Mouse (Mus musculus): ENCODE data around the gene Rpl38. TPM values are rescaled to one million over a fixed set of nuclear protein-coding genes. Genes with fewer than 3 reads are reported as not detected.

Rpl38 gene
- polyA plus RNA-seq, 1 experiment, result 417 TPM

DNA sequence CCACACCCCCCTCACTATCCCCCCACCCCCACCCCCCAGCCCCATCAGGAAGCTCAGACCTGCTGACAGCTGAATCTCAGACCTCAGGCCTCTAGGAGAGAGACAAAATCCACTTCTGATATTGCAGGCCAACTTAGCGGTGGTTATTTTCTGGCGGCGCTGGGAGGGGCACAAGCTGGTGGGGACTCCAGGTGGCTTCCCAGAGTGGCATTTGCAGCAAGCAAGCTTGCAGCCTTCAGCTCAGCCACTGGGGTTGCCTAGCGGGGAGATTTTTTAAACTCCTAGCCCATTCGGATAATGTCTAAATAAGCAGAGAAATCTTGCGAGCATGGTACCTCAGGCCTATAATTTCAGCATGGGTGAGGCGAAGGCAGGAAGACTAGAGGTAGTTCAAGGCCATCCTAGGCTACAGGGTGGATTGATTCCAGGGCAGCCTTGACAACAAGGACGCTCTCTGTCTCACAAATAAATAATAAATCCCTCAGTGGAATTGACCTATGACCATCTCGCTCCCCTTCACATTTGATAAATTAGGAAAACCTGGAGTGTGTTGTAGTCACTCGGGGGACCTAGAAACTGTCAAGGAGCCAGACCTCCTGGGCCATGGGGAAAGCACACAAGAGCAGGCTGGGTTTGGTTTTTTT lies 29.6 kb upstream of the Rpl38 start:
- H3K27me3 ChIP-seq (replicated peaks), result peaks cover 78% of the 10 kb centered on the region
- H3K9me3 ChIP-seq, result peaks cover 3% of the 10 kb centered on the region; the same call in 1 of the 2 replicates
- peaks cover 24% of the 10 kb centered on the region for H3K4me1 ChIP-seq
- H3K4me3 ChIP-seq (replicated peaks), result no peak overlapping the region
- H3K36me3 ChIP-seq (replicated peaks; ENCODE audit: low read length), result no peaks in the 10 kb centered on the region
- TF ChIP-seq GATA1 (IDR thresholded peaks at IDR 0.05; ENCODE audit: borderline replicate concordance, low read length) (no peak), FLI1 (IDR thresholded peaks at IDR 0.05; ENCODE audit: low read length) (no peak)

DNA sequence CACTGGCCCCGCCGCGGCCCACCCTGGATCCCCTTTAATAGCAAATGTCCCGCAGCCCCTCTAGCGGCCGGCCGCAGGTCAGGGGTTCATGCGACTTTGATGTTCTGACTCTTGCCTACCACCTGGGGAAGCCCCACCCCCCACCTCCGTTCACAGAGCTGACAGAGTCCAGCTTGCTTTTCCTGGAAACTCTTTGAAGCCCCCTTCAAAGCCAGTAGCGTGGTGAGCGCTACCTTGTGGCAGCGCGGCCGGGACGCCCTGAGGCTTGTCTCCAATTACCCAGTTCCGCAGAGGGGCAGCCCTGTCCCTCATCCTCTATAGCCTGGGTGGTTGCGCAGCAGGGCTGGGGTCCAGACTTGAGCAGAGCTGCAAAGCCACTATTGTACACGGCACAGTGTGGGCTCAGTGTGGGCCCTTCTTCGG lies 28.6 kb upstream of the Rpl38 start:
- H3K36me3 ChIP-seq (replicated peaks; ENCODE audit: low read length), result no peaks in the 10 kb centered on the region
- peaks cover 24% of the 10 kb centered on the region for H3K4me1 ChIP-seq
- H3K4me3 ChIP-seq (replicated peaks), result no peak overlapping the region
- peaks cover 75% of the 10 kb centered on the region for H3K27me3 ChIP-seq (replicated peaks)
- H3K9me3 ChIP-seq, result peaks cover 3% of the 10 kb centered on the region; the same call in 1 of the 2 replicates
- no peak for TF ChIP-seq FLI1 (IDR thresholded peaks at IDR 0.05; ENCODE audit: low read length)
- no peak for TF ChIP-seq GATA1 (IDR thresholded peaks at IDR 0.05; ENCODE audit: borderline replicate concordance, low read length)

DNA sequence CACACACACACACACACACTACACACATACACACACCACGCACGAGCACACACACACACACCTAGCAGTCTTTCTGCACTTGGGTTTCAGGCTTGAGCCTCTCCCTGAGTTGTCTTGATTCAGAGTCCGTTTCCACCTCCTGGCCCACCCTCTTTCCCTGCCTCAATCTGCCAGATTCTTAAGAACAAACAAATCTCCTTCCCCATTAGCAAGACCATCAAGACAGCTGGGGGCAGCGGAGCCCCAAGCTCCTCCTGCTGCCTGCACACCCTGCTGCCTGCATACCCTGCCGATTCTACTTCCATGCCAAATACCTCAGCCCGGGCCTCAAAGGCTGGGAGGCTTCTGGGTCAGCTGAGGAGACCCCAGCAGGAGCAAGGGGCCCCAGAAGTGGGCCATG lies 27.7 kb upstream of the Rpl38 start:
- Histone ChIP-seq H3K9me3 (peaks cover 5% of the 10 kb centered on the region; the same call in 1 of the 2 replicates), H3K27me3 (replicated peaks) (peaks cover 67% of the 10 kb centered on the region), H3K4me3 (replicated peaks) (no peak overlapping the region), H3K4me1 (peaks cover 22% of the 10 kb centered on the region), H3K36me3 (replicated peaks; ENCODE audit: low read length) (no peaks in the 10 kb centered on the region)
- TF ChIP-seq FLI1 (IDR thresholded peaks at IDR 0.05; ENCODE audit: low read length) (no peak), GATA1 (IDR thresholded peaks at IDR 0.05; ENCODE audit: borderline replicate concordance, low read length) (no peak)

DNA sequence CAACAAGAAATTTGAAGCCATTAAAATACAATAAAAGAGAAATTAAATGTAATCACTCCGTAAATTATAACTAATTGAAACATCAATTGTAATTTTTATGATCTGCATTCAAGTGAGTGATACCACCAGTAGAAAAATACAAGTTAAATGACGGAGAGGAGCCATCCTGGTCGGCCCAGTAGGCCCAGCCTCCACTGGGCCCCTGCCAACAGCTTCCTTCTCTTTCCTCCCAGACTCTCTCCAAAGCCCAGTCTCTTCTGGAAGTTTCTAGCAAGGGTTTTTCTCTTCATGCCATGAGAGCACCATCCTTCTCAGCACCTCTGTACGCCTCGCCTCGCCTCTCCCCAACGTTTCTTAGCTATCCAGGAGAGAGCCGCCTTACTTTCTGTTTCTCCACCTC lies 27.2 kb upstream of the Rpl38 start:
- TF ChIP-seq FLI1 (IDR thresholded peaks at IDR 0.05; ENCODE audit: low read length) (no peak), GATA1 (IDR thresholded peaks at IDR 0.05; ENCODE audit: borderline replicate concordance, low read length) (no peak)
- peaks cover 9% of the 10 kb centered on the region for H3K9me3 ChIP-seq
- no peak overlapping the region for H3K4me3 ChIP-seq (replicated peaks)
- H3K27me3 ChIP-seq (replicated peaks), result peaks cover 64% of the 10 kb centered on the region
- H3K4me1 ChIP-seq, result peaks cover 17% of the 10 kb centered on the region
- no peaks in the 10 kb centered on the region for H3K36me3 ChIP-seq (replicated peaks; ENCODE audit: low read length)

DNA sequence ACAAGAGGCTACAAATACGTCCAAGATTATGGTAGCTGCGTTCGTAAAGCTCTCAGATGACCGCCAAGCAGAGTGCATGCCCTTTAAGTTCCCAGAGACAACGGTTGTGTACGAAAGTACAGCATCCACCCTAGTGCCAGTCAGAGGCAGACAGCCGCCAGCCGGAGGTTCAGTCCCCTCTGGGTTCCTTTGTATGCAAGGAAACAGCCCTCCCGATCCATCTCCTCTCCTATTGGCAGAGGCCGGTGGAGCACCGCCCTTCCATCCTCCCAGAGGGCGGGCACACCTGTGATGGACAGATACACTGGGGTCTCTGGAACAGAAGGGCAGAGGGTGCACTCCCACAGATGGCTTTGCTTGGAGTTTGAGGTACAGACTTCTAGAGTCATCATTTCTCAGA lies 26.1 kb upstream of the Rpl38 start:
- peaks cover 19% of the 10 kb centered on the region for H3K9me3 ChIP-seq
- peaks cover 63% of the 10 kb centered on the region for H3K27me3 ChIP-seq (replicated peaks)
- H3K4me3 ChIP-seq (replicated peaks), result no peak overlapping the region
- no peak for TF ChIP-seq FLI1 (IDR thresholded peaks at IDR 0.05; ENCODE audit: low read length)
- no peak for TF ChIP-seq GATA1 (IDR thresholded peaks at IDR 0.05; ENCODE audit: borderline replicate concordance, low read length)
- H3K36me3 ChIP-seq (replicated peaks; ENCODE audit: low read length), result no peaks in the 10 kb centered on the region
- H3K4me1 ChIP-seq, result peaks cover 7% of the 10 kb centered on the region

DNA sequence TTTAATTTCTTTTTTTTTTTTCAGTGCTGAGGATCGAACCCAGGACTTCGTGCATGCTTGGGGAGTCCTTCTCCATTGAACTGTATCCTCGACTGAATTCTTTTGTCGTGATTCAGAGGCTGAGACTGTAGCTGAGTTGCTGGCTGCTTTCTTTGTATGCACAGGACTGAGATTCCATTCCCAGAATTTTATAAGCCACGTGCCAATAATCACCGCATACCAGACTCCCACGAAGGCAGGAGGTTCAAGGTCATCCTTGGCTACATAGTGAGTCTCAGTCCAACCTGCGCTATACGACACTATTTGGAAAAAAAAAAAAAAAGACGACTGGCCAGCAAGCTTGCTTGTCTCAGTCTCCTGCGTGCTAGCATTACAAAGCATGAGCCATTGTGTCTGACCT lies 25.4 kb upstream of the Rpl38 start:
- peaks cover 56% of the 10 kb centered on the region for H3K27me3 ChIP-seq (replicated peaks)
- H3K36me3 ChIP-seq (replicated peaks; ENCODE audit: low read length), result no peaks in the 10 kb centered on the region
- no peak overlapping the region for H3K4me3 ChIP-seq (replicated peaks)
- H3K4me1 ChIP-seq, result no peaks in the 10 kb centered on the region; the same call in 1 of the 2 replicates
- TF ChIP-seq FLI1 (IDR thresholded peaks at IDR 0.05; ENCODE audit: low read length) (no peak), GATA1 (IDR thresholded peaks at IDR 0.05; ENCODE audit: borderline replicate concordance, low read length) (no peak)
- H3K9me3 ChIP-seq, result peaks cover 20% of the 10 kb centered on the region

DNA sequence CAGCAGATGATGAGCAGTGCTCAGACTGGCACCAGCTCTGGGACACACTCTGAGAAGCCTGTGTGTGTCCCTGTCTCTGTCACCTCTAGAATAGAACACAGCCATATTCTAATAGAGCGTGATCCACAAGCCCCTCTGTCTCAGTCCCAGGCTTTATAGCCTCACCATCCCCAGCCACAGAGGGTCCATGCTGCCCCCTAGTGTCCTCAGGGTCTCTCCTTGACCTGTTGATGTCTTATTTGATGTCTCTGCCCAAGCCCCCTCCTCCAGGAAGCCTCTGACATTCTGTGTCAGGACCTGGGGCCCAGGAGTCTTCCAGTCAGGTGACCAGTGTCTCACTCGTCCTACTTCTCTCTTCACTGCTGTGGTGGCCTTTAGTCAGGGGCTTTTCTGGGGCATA lies 24.2 kb upstream of the Rpl38 start:
- Histone ChIP-seq H3K9me3 (peaks cover 20% of the 10 kb centered on the region), H3K27me3 (replicated peaks) (peaks cover 45% of the 10 kb centered on the region), H3K4me3 (replicated peaks) (no peak overlapping the region), H3K4me1 (no peaks in the 10 kb centered on the region), H3K36me3 (replicated peaks; ENCODE audit: low read length) (no peaks in the 10 kb centered on the region)
- no peak for TF ChIP-seq GATA1 (IDR thresholded peaks at IDR 0.05; ENCODE audit: borderline replicate concordance, low read length)

DNA sequence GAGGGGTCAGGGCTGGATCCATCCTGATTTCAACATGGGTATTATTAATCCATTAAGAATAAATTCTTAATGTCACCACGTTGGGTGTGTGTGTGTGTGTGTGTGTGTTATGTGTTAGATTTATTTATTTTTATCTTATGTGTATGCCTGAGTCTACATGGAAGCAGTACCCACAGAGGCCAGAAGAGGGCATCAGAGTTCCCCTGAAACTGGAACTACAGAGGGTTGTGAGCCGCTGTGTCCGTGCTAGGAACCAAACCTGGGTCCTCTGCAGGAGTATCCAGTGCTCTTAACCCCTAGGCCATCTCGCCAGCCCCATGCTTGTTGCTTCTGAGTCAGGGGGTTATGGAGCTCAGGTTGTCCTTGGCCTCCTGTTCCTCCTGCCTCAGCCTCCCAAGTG lies 18.8 kb upstream of the Rpl38 start:
- Histone ChIP-seq H3K27me3 (replicated peaks) (peaks cover 9% of the 10 kb centered on the region), H3K36me3 (replicated peaks; ENCODE audit: low read length) (no peaks in the 10 kb centered on the region), H3K9me3 (peaks cover 23% of the 10 kb centered on the region), H3K4me3 (replicated peaks) (no peak overlapping the region), H3K4me1 (peaks cover 31% of the 10 kb centered on the region)
- TF ChIP-seq GATA1 (IDR thresholded peaks at IDR 0.05; ENCODE audit: borderline replicate concordance, low read length), result no peak
- no peak for TF ChIP-seq FLI1 (IDR thresholded peaks at IDR 0.05; ENCODE audit: low read length)

DNA sequence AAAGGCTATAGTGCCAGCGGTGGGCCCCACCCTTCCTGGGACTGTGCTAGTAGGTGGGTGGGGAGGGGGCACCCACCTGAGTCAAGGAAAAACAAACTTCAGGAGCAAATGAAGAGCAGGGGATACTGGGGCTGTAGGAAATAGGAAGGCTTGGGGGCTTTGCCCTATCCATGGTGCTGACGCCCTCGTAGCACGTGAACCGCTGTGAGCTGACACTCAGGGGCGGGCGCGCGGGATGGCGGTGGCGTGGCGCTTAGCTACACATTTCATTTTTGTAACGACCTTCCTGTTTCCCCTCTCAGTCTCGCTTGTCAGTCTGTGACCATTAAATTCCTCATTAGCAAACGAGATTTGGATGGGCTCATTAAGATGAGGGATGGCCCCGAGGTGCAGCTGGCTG lies 15.8 kb upstream of the Rpl38 start:
- TF ChIP-seq FLI1 (IDR thresholded peaks at IDR 0.05; ENCODE audit: low read length), result no peak
- TF ChIP-seq GATA1 (IDR thresholded peaks at IDR 0.05; ENCODE audit: borderline replicate concordance, low read length), result no peak
- Histone ChIP-seq H3K9me3 (peaks cover 6% of the 10 kb centered on the region; the same call in 1 of the 2 replicates), H3K4me3 (replicated peaks) (peak overlapping the region; percentile 78), H3K36me3 (replicated peaks; ENCODE audit: low read length) (no peaks in the 10 kb centered on the region), H3K27me3 (replicated peaks) (peaks cover 4% of the 10 kb centered on the region), H3K4me1 (peaks cover 59% of the 10 kb centered on the region)

DNA sequence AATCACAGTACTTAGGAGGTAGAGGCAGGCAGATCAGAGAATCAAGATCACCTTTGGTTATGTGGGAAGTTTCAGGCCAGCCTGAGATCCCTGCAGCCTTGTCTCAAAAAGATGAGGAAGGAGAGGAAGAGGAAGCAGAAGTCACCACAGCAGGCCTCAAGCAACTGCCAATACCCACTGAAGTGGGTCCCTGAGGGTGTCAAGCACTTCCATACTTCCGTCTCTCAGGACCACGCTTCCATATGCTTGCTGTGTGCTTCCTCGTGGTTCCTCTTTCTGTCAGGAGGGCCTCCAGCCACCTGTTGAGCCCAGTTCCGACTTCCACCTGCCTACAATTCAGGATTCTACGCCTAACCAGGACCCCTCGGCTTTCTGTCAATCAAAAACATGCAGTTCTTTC lies 14.7 kb upstream of the Rpl38 start:
- Histone ChIP-seq H3K36me3 (replicated peaks; ENCODE audit: low read length) (no peaks in the 10 kb centered on the region), H3K4me1 (peaks cover 66% of the 10 kb centered on the region), H3K9me3 (peaks cover 6% of the 10 kb centered on the region; the same call in 1 of the 2 replicates), H3K4me3 (replicated peaks) (no peak overlapping the region), H3K27me3 (replicated peaks) (peaks cover 5% of the 10 kb centered on the region)
- TF ChIP-seq FLI1 (IDR thresholded peaks at IDR 0.05; ENCODE audit: low read length) (no peak), GATA1 (IDR thresholded peaks at IDR 0.05; ENCODE audit: borderline replicate concordance, low read length) (no peak)

Data from megakaryocyte, embryonic 14.5 days (primary cell).